ENCODE assay signal across 8 mouse cellular contexts in the genomic region with DNA sequence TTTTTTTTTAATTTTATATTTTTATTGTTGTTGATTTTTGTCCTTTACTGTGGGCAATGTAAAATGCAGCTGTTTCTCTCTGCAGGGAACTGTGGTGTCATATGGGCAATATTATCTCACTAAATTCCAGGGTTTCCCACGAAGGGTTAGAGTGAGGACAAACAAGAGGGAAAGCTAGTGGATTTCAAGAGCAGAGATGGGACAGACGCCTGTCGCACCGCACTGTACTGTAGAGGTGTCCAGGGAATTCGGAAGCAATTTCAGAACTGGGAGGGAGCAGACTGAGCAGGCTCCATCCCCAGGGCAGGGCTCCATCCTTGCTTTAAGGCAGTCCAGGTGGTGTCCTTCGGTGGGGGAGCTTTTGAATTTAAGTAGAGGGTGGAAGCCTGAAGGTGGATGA. TPM values are rescaled to one million over a fixed set of nuclear protein-coding genes. Genes with fewer than 3 reads are reported as not detected.
DNase-seq lines count a peak whose midpoint lies in the region; ATAC-seq and TF ChIP-seq lines count a peak whose summit lies in the region.

No protein-coding gene starts in this region.

- H3K27me3 ChIP-seq in liver, adult 2 months (ENCODE audit: control insufficient read depth, insufficient read depth, low read length), result no peaks in the 10 kb centered on the region
- no peaks in the 10 kb centered on the region for H3K27me3 ChIP-seq in forebrain, embryonic 16.5 days (replicated peaks; ENCODE audit: control insufficient read depth, insufficient read depth, low read length)
- H3K27me3 ChIP-seq in kidney, adult 2 months (replicated peaks; ENCODE audit: control insufficient read depth, insufficient read depth, low read length), result no peaks in the 10 kb centered on the region

- DNase-seq in liver, adult 2 months (ENCODE audit: extremely low read depth, low read depth, low spot score), result no peak
- no peak for DNase-seq in liver
- peak; percentile 48 for DNase-seq in kidney, adult 2 months
- DNase-seq in lung, postnatal 14 days, result peak; percentile 37
- peak; percentile 34 for DNase-seq in thymus, postnatal 14 days
- no peak for DNase-seq in layer of hippocampus, adult 18-20 months (ENCODE audit: low spot score in 2 of 2)
- DNase-seq in cerebellum, postnatal 10 days, result no peak

- peak overlapping the region; percentile 93 for H3K27ac ChIP-seq in liver, adult 2 months (replicated peaks; ENCODE audit: insufficient read depth, low read depth, low read length)
- no peak overlapping the region for H3K27ac ChIP-seq in forebrain, embryonic 16.5 days (ENCODE audit: low read length)
- peak overlapping the region; percentile 97 for H3K27ac ChIP-seq in kidney, adult 2 months (ENCODE audit: insufficient read depth, low read depth, low read length)

- H3K79me2 ChIP-seq in liver, adult 2 months (ENCODE audit: control insufficient read depth, insufficient read depth, low read length), result peaks cover 17% of the 10 kb centered on the region; the same call in 1 of the 2 replicates

- H3K36me3 ChIP-seq in liver, adult 2 months (ENCODE audit: control insufficient read depth, insufficient read depth, low read length), result peaks cover 37% of the 10 kb centered on the region
- H3K36me3 ChIP-seq in forebrain, embryonic 16.5 days (ENCODE audit: control insufficient read depth, insufficient read depth), result no peaks in the 10 kb centered on the region
- peaks cover 6% of the 10 kb centered on the region for H3K36me3 ChIP-seq in kidney, adult 2 months (ENCODE audit: control insufficient read depth, insufficient read depth, low read length)

- under 1% methylated on average over 6 of the region's 6 CpGs for WGBS in liver, adult 2 months
- 57% methylated on average over 6 of the region's 6 CpGs for WGBS in forebrain, embryonic 16.5 days
- 3% methylated on average over 6 of the region's 6 CpGs for WGBS in kidney, adult 2 months

- H3K4me2 ChIP-seq in forebrain, embryonic 16.5 days (ENCODE audit: low read length), result no peak overlapping the region

- peak overlapping the region; percentile 89 for H3K9ac ChIP-seq in liver, adult 2 months (ENCODE audit: low read depth, low read length)
- no peak overlapping the region for H3K9ac ChIP-seq in forebrain, embryonic 16.5 days (replicated peaks; ENCODE audit: low read depth, low read length)

- TF ChIP-seq POLR2A in liver, adult 2 months (IDR thresholded peaks at IDR 0.05; ENCODE audit: extremely low read depth, insufficient read depth, low read length), result peak; percentile 61; the same call in 1 of the 2 replicates
- TF ChIP-seq POLR2A in kidney, adult 2 months (IDR thresholded peaks at IDR 0.05; ENCODE audit: low read depth, low read length), result no peak

- H3K4me3 ChIP-seq in liver, adult 2 months (ENCODE audit: insufficient read depth, low read depth, low read length), result peak overlapping the region; percentile 66
- H3K4me3 ChIP-seq in forebrain, embryonic 16.5 days (replicated peaks; ENCODE audit: low read length), result peak overlapping the region; percentile 21
- H3K4me3 ChIP-seq in kidney, adult 2 months (ENCODE audit: insufficient read depth, low read depth, low read length), result peak overlapping the region; percentile 98

- TF ChIP-seq CTCF in liver, adult 2 months (IDR thresholded peaks at IDR 0.05; ENCODE audit: low read depth, low read length), result no peak
- TF ChIP-seq CTCF in kidney, adult 2 months (conservative IDR thresholded peaks at IDR 0.05; ENCODE audit: insufficient read depth, insufficient read length, low read depth, low read length), result no peak

- ATAC-seq in forebrain, embryonic 16.5 days, result no peak

- no peaks in the 10 kb centered on the region for H3K9me3 ChIP-seq in forebrain, embryonic 16.5 days (ENCODE audit: control insufficient read depth, low read length)

- H3K4me1 ChIP-seq in liver, adult 2 months (ENCODE audit: control insufficient read depth, insufficient read depth, low read length), result peaks cover 13% of the 10 kb centered on the region
- peaks cover 4% of the 10 kb centered on the region; the same call in 1 of the 2 replicates for H3K4me1 ChIP-seq in forebrain, embryonic 16.5 days (replicated peaks; ENCODE audit: control insufficient read depth, insufficient read depth, low read length)
- peaks cover 20% of the 10 kb centered on the region for H3K4me1 ChIP-seq in kidney, adult 2 months (ENCODE audit: control insufficient read depth, insufficient read depth, low read length)

RNA-seq across cellular contexts. Expression of a gene that starts 2.9 kb away (rescaled TPM):
- 6,785 and 8,531 TPM in 2 replicates for total RNA-seq in liver, adult 2 months (2014; rRNA removed)
- 1,988 and 2,372 TPM in 2 replicates for polyA plus RNA-seq in liver, adult 2 months (2012; rRNA removed)
- 66.2 and 93.0 TPM in 2 replicates for polyA plus RNA-seq in forebrain, embryonic 16.5 days (2015; fragmentation: Nextera tagmentation; extraction: Ambion mirVana)
- 451 and 505 TPM in 2 replicates for polyA plus RNA-seq in kidney, adult 2 months (2012; rRNA removed)
- total RNA-seq in layer of hippocampus, adult 18-20 months (2021), result 100 to 1,000 TPM; 302 to 350 TPM

RNA-seq across cellular contexts. Expression of a gene that starts 32.1 kb away (rescaled TPM):
- total RNA-seq in liver, adult 2 months (2014; rRNA removed), result 5.3 and 7.3 TPM in 2 replicates
- 9.7 and 12.5 TPM in 2 replicates for polyA plus RNA-seq in liver, adult 2 months (2012; rRNA removed)
- 0.20 TPM in 1 of 2 replicates, not detected in the other for polyA plus RNA-seq in forebrain, embryonic 16.5 days (2015; fragmentation: Nextera tagmentation; extraction: Ambion mirVana)
- polyA plus RNA-seq in kidney, adult 2 months (2012; rRNA removed), result 1.0 and 1.3 TPM in 2 replicates
- not detected for total RNA-seq in layer of hippocampus, adult 18-20 months (2021)

Comparison
In these comparisons a context has a peak if more than half of its experiments do, and no peak if none do; other contexts are left out.
1. DNase-seq: peak in kidney, adult 2 months (single experiment), lung, postnatal 14 days (single experiment) and thymus, postnatal 14 days (single experiment); none in liver, adult 2 months (single experiment), liver (single experiment), layer of hippocampus, adult 18-20 months (0 of 2) and cerebellum, postnatal 10 days (0 of 2).
2. H3K4me3 ChIP-seq: peak in every context shown above with its lines; median percentile 98 in kidney, adult 2 months; 66 in liver, adult 2 months; 21 in forebrain, embryonic 16.5 days.